Mouse (Mus musculus) liver, embryonic 14.5 days (tissue): Measurements from ENCODE around the gene BC051019.

ENCODE experiments used
- CTCF ChIP-seq: IDR thresholded peaks from 2 replicates; pipeline ENCODE4 v1.5.1; 2016; ENCODE audit warnings: antibody characterized with exemption, low read depth, control low read depth
- EP300 ChIP-seq: IDR thresholded peaks from 2 replicates; pipeline ENCODE4 v1.6.1; 2016; ENCODE audit warnings: antibody characterized with exemption, low read depth

GRCm38 (mm10) chr7:109752008-109752925 lies 28.6 kb upstream of the BC051019 start, which contains the start of gene Tmem9b:
- TF ChIP-seq CTCF (peak; percentile 34; the same call in 1 of the 2 replicates), EP300 (no peak)
